Mouse (Mus musculus) liver, embryonic 16.5 days (tissue): ENCODE measurements around the gene 9930111J21Rik1. TPM values are rescaled to one million over a fixed set of nuclear protein-coding genes. Genes with fewer than 3 reads are reported as not detected.
A peak's percentile ranks its signal among the peaks of the same experiment; 100 is the strongest.
"Not testable (repeated sequence)": the region's sequence is repeated elsewhere in the genome, so short reads cannot be mapped to it uniquely, and the experiment has no call there.

Experiments
- ATAC-seq: fragments of 200-750 bp; cut with Nextera tagmentation; 2 replicates; pipeline ENCODE4 v1.8.0; 2017; ENCODE audit warnings: low read depth, mild to moderate bottlenecking, moderate number of reproducible peaks, moderate library complexity
- H3K27ac ChIP-seq: fragments of 300-500 bp; sonication (generic); 2 replicates; pipeline ENCODE4 v1.5.1; 2014; ENCODE audit warnings: mild to moderate bottlenecking, low read length
- H3K27me3 ChIP-seq: fragments of 300-500 bp; sonication (generic); 2 replicates; pipeline ENCODE4 v1.6.1; 2014; ENCODE audit warnings: low read depth, low read length, mixed read lengths; ENCODE audit not compliant: control insufficient read depth, insufficient read depth
- H3K36me3 ChIP-seq: fragments of 300-500 bp; sonication (generic); 2 replicates; pipeline ENCODE4 v1.6.1; 2014; ENCODE audit warnings: mild to moderate bottlenecking; ENCODE audit not compliant: control insufficient read depth, insufficient read depth
- H3K4me1 ChIP-seq: fragments of 300-500 bp; sonication (generic); 2 replicates; pipeline ENCODE4 v1.6.1; 2014; ENCODE audit warnings: low read depth, low read length, mixed read lengths; ENCODE audit not compliant: control insufficient read depth
- H3K4me2 ChIP-seq: fragments of 300-500 bp; sonication (generic); 2 replicates; pipeline ENCODE4 v1.6.1; 2014; ENCODE audit warnings: low read depth, low read length, mixed read lengths
- H3K4me3 ChIP-seq: fragments of 300-500 bp; sonication (generic); 2 replicates; pipeline ENCODE4 v1.5.1; 2014; ENCODE audit warnings: low read depth, mild to moderate bottlenecking, low read length
- H3K9ac ChIP-seq: fragments of 300-500 bp; sonication (generic); 2 replicates; pipeline ENCODE4 v1.6.1; 2014; ENCODE audit warnings: low read depth, low read length
- H3K9me3 ChIP-seq: fragments of 300-500 bp; sonication (generic); replicated peaks from 2 replicates; pipeline ENCODE4 v1.6.1; 2016; ENCODE audit warnings: low read length; ENCODE audit not compliant: control insufficient read depth
- WGBS: fragments of 180-500 bp; shearing (Covaris S2); extraction: QIAGEN DNeasy Blood & Tissue Kit; methylation state at CpG from one replicate; pipeline ENCODE4 v1.1.7; 2014; ENCODE audit not compliant: insufficient replicate concordance; 5-methylcytosine and 5-hydroxymethylcytosine counted together
- polyA plus RNA-seq: library from polyadenylated mRNA; unstranded; fragments of >200 nt; fragmentation: Nextera tagmentation; extraction: Ambion mirVana; gene quantifications from 2 replicates; pipeline ENCODE4 v1.2.1, GENCODE M21; 2015

9930111J21Rik1 gene
- polyA plus RNA-seq: 1.1 and 1.4 TPM in 2 replicates

- no CpG with 5 or more reads among the region's 3 CpGs for WGBS
- not testable (repeated sequence) for H3K4me3 ChIP-seq, H3K27me3 ChIP-seq, H3K4me1 ChIP-seq, H3K9ac ChIP-seq, H3K4me2 ChIP-seq, H3K36me3 ChIP-seq, H3K27ac ChIP-seq, H3K9me3 ChIP-seq
- ATAC-seq: peak; percentile 37; the same call in 1 of the 2 replicates
These were observed at the start of gene 9930111J21Rik1 for GRCm38 (mm10) chr11:48979251-48979650. Gene 9930111J21Rik1 (minus strand): TSS chr11:48979398.

- H3K27ac ChIP-seq, ATAC-seq, H3K4me3 ChIP-seq, H3K9me3 ChIP-seq, H3K4me2 ChIP-seq, H3K4me1 ChIP-seq, H3K9ac ChIP-seq, H3K36me3 ChIP-seq, H3K27me3 ChIP-seq: not testable (repeated sequence)
These were observed 32.9 kb upstream of the 9930111J21Rik1 start for GRCm38 (mm10) chr11:49012074-49012473.

- H3K9ac ChIP-seq, H3K9me3 ChIP-seq, H3K36me3 ChIP-seq, H3K27me3 ChIP-seq, H3K4me3 ChIP-seq, H3K4me2 ChIP-seq, H3K27ac ChIP-seq, H3K4me1 ChIP-seq: not testable (repeated sequence)
- peak; percentile 58; the same call in 1 of the 2 replicates for ATAC-seq
- 36% methylated on average over 1 of the region's 1 CpGs for WGBS
These were observed 27.6 kb upstream of the 9930111J21Rik1 start for GRCm38 (mm10) chr11:49006785-49007184.

GRCm38 (mm10) chr11:49006317-49006716 is 27.1 kb upstream of the 9930111J21Rik1 start:
- H3K4me3 ChIP-seq, H3K27ac ChIP-seq, H3K4me1 ChIP-seq, H3K27me3 ChIP-seq, H3K9ac ChIP-seq, H3K4me2 ChIP-seq, H3K9me3 ChIP-seq, ATAC-seq, H3K36me3 ChIP-seq: not testable (repeated sequence)
- 35% methylated on average over 2 of the region's 2 CpGs for WGBS

GRCm38 (mm10) chr11:49000411-49000810 is 21.2 kb upstream of the 9930111J21Rik1 start:
- WGBS: 13% methylated on average over 1 of the region's 1 CpGs
- ATAC-seq, H3K4me3 ChIP-seq, H3K9me3 ChIP-seq, H3K4me1 ChIP-seq, H3K4me2 ChIP-seq, H3K27me3 ChIP-seq, H3K27ac ChIP-seq, H3K36me3 ChIP-seq, H3K9ac ChIP-seq: not testable (repeated sequence)

- not testable (repeated sequence) for H3K9me3 ChIP-seq, ATAC-seq, H3K4me2 ChIP-seq, H3K4me1 ChIP-seq, H3K4me3 ChIP-seq, H3K36me3 ChIP-seq, H3K9ac ChIP-seq, H3K27me3 ChIP-seq, H3K27ac ChIP-seq
- 22% methylated on average over 2 of the region's 2 CpGs for WGBS
These were observed 14.8 kb upstream of the 9930111J21Rik1 start, which contains the start of gene Tgtp1 for GRCm38 (mm10) chr11:48994018-48994417. Gene Tgtp1 (minus strand): TSS chr11:48994172.

- not testable (repeated sequence) for H3K4me3 ChIP-seq, H3K4me1 ChIP-seq, H3K36me3 ChIP-seq, H3K4me2 ChIP-seq, H3K27me3 ChIP-seq, H3K9ac ChIP-seq, H3K27ac ChIP-seq, ATAC-seq, H3K9me3 ChIP-seq
- 45% methylated on average over 10 of the region's 10 CpGs for WGBS
These were observed 14.1 kb upstream of the 9930111J21Rik1 start for GRCm38 (mm10) chr11:48993296-48993695.

GRCm38 (mm10) chr11:48991740-48992520 is 12.7 kb upstream of the 9930111J21Rik1 start, which contains the start of gene Gm12185:
Gene Gm12185 (minus strand): TSS chr11:48992226.
- H3K4me3 ChIP-seq, H3K36me3 ChIP-seq, ATAC-seq, H3K9me3 ChIP-seq, H3K9ac ChIP-seq, H3K4me2 ChIP-seq, H3K4me1 ChIP-seq, H3K27me3 ChIP-seq, H3K27ac ChIP-seq: not testable (repeated sequence)
- WGBS: 41% methylated on average over 4 of the region's 4 CpGs

GRCm38 (mm10) chr11:48989981-48990380 is 10.8 kb upstream of the 9930111J21Rik1 start:
- not testable (repeated sequence) for H3K4me3 ChIP-seq, H3K27me3 ChIP-seq, H3K4me1 ChIP-seq, H3K9me3 ChIP-seq, H3K9ac ChIP-seq, H3K27ac ChIP-seq, H3K4me2 ChIP-seq, H3K36me3 ChIP-seq, ATAC-seq
- WGBS: 46% methylated on average over 2 of the region's 2 CpGs
